Mouse (Mus musculus): ENCODE data around the gene Adamts18. TPM values are rescaled to one million over a fixed set of nuclear protein-coding genes. Genes with fewer than 3 reads are reported as not detected.

The Adamts18 gene
- polyA plus RNA-seq, 1 experiment from 2014 or later: 2.3 TPM

DNA sequence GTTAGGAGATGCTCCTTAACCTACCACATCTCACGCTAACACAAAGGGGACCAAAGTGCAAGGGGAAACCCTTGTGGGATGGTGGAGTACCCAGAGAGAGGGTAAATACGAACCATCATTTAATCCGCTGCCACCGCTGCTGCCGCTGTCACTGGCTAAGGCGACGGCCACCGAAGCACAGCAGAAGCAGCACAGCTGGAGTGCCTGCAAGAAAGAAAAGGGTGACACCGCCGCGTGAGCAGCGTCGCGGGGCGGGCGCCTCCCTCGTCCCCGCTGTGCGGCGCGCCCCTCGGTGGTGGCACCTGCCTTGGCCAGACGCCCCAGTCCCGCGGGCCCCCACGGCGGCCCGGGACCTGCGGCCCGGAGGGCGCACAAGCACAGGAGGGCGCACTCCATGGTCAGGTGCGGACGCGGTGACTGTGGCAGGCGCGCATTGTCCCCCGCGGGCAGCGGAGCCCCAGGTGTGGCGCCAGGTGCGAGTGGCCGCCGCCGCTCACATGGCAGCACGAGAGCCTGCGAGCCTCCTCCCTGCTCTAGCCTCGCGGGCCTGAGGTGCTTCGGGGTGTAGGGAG lies 371 bp downstream of the Adamts18 start:
- ATAC-seq (ENCODE audit: low FRiP score) (peak; percentile 58; the same call in 1 of the 2 replicates), DNase-seq (ENCODE audit: low spot score) (no peak)

DNA sequence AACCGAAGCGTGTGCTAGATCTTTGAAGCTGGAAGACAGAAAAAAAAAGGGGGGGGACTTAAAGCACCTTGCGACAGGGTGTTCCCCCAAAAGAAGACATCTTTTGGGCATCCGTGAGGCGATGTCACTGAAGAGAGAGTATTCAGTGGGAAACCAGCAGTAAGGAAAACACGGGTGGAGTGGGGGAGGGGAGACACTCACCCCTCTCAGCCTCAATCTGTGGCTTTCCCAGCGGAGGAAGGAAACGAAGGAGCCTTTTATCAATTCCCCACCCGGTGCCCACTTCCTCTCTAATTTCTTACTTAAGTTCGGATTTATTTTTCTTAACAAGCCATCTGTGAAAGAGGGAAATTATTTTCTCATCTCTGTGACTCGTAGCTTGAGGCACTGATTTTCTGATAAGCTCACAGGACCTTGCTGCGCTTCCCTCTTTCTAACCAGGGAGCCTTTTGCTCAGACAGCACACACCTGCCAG lies 895 bp downstream of the Adamts18 start:
- peaks cover 16% of the 10 kb centered on the region; the same call in 1 of the 2 replicates for H3K27me3 ChIP-seq (ENCODE audit: control insufficient read depth, insufficient read depth, low read length)
- DNase-seq (ENCODE audit: low spot score) (peak; percentile 47), ATAC-seq (ENCODE audit: low FRiP score) (no peak)
- 0 out of 2 replicates have a peak, but pooled peaks cover 15% of the 10 kb centered on the region for H3K4me1 ChIP-seq (replicated peaks; ENCODE audit: control insufficient read depth, insufficient read depth, low read length)
- no peaks in the 10 kb centered on the region for H3K36me3 ChIP-seq (replicated peaks; ENCODE audit: control insufficient read depth, insufficient read depth)
- H3K27ac ChIP-seq: peak overlapping the region; percentile 81; the same call in 1 of the 2 replicates
- H3K4me3 ChIP-seq (replicated peaks; ENCODE audit: low read length): peak overlapping the region; percentile 60
- H3K9me3 ChIP-seq (ENCODE audit: control insufficient read depth, low read length): 0 out of 2 replicates have a peak, but pooled peaks cover 5% of the 10 kb centered on the region
- WGBS: 25% methylated on average over 12 of the region's 12 CpGs
- peak overlapping the region; percentile 79 for H3K9ac ChIP-seq
- H3K4me2 ChIP-seq (replicated peaks): peak overlapping the region; percentile 98

More for the DNA sequence above, 371 bp downstream of the Adamts18 start:
- peak overlapping the region; percentile 98 for H3K4me2 ChIP-seq (replicated peaks)
- peaks cover 16% of the 10 kb centered on the region; the same call in 1 of the 2 replicates for H3K27me3 ChIP-seq (ENCODE audit: control insufficient read depth, insufficient read depth, low read length)
- H3K9me3 ChIP-seq (ENCODE audit: control insufficient read depth, low read length): 0 out of 2 replicates have a peak, but pooled peaks cover 5% of the 10 kb centered on the region
- H3K9ac ChIP-seq: peak overlapping the region; percentile 79
- H3K27ac ChIP-seq: peak overlapping the region; percentile 81
- no peaks in the 10 kb centered on the region for H3K36me3 ChIP-seq (replicated peaks; ENCODE audit: control insufficient read depth, insufficient read depth)
- H3K4me3 ChIP-seq (replicated peaks; ENCODE audit: low read length): peak overlapping the region; percentile 60
- 0 out of 2 replicates have a peak, but pooled peaks cover 15% of the 10 kb centered on the region for H3K4me1 ChIP-seq (replicated peaks; ENCODE audit: control insufficient read depth, insufficient read depth, low read length)
- WGBS: under 1% methylated on average over 50 of the region's 50 CpGs

DNA sequence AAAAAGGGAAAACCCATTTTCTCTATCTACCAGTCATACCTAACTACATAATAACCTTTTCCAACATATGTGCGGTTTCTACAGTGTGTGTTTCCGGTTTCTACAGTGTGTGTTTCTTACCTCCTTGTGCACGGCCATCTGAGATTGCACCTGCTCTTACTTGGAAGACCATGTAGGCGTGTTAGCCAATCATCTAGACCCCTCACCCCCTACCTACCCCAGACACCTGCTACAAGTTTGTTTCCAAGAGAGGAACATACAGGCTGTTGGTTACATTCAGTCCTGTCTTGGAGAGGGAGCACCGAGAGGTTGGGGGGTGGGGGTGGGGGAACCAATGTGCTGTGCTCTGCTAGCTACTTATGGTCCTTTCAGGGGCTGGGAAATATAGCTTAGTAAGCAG lies 1.9 kb downstream of the Adamts18 start:
- no peak for ATAC-seq (ENCODE audit: low FRiP score)
- H3K9me3 ChIP-seq (ENCODE audit: control insufficient read depth, low read length): 0 out of 2 replicates have a peak, but pooled peaks cover 4% of the 10 kb centered on the region
- H3K4me2 ChIP-seq (replicated peaks): no peak overlapping the region
- no peak overlapping the region for H3K27ac ChIP-seq
- no peaks in the 10 kb centered on the region for H3K36me3 ChIP-seq (replicated peaks; ENCODE audit: control insufficient read depth, insufficient read depth)
- peaks cover 16% of the 10 kb centered on the region; the same call in 1 of the 2 replicates for H3K27me3 ChIP-seq (ENCODE audit: control insufficient read depth, insufficient read depth, low read length)
- no peak overlapping the region for H3K9ac ChIP-seq
- H3K4me3 ChIP-seq (replicated peaks; ENCODE audit: low read length): no peak overlapping the region
- 0 out of 2 replicates have a peak, but pooled peaks cover 15% of the 10 kb centered on the region for H3K4me1 ChIP-seq (replicated peaks; ENCODE audit: control insufficient read depth, insufficient read depth, low read length)
- no peak for DNase-seq (ENCODE audit: low spot score)
- 90% methylated on average over 5 of the region's 5 CpGs for WGBS

DNA sequence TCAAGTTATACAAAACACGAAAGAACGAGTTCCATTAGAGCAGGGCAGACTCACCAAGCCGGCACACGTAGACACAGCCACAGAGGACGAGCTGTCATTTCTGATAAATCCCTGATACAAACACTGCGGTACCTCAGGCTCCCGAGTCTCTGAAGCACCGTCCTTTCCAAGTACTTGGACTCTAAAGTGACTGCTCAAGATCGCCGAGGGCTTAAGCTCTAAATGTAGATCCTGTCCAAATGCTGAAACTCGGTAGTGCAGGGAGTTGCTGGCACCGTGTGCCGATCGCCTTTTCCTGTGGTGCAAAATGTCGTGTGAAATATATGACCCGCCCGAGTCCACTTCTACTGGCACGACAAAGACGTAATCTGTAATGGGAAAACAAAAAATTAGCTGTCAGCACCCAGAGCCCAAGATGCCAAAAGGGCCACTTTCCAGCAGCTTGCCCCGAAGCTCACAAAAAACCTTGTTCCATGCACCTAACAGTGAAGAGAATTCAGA lies 3.7 kb downstream of the Adamts18 start:
- no peak overlapping the region for H3K9ac ChIP-seq
- H3K4me3 ChIP-seq (replicated peaks; ENCODE audit: low read length): no peak overlapping the region
- ATAC-seq (ENCODE audit: low FRiP score) (no peak), DNase-seq (ENCODE audit: low spot score) (peak; percentile 45)
- no peak overlapping the region for H3K27ac ChIP-seq
- 45% methylated on average over 20 of the region's 20 CpGs for WGBS
- no peaks in the 10 kb centered on the region for H3K9me3 ChIP-seq (ENCODE audit: control insufficient read depth, low read length)
- 0 out of 2 replicates have a peak, but pooled peaks cover 15% of the 10 kb centered on the region for H3K4me1 ChIP-seq (replicated peaks; ENCODE audit: control insufficient read depth, insufficient read depth, low read length)
- peak overlapping the region; percentile 28 for H3K4me2 ChIP-seq (replicated peaks)
- H3K27me3 ChIP-seq (ENCODE audit: control insufficient read depth, insufficient read depth, low read length): peaks cover 9% of the 10 kb centered on the region; the same call in 1 of the 2 replicates
- H3K36me3 ChIP-seq (replicated peaks; ENCODE audit: control insufficient read depth, insufficient read depth): no peaks in the 10 kb centered on the region

DNA sequence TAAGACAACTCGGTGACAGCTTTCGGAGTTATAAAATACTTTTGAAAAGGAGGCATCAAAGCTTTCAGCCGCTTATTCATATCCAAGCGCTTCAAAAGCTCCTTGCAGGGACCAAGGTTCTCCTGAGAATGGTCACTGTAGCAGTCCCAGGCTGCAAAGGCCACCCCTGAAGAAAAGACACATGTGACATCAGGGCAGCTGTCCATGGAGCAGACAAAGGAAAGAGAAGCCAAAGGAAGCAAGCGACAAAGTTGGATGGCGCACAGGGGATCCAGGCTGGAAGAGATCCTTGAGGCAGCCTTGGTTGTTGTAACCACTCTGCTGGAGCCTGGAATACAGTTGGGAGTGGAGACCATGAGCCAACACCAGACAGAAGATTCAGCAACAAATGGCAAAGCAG lies 10.3 kb downstream of the Adamts18 start:
- DNase-seq (ENCODE audit: low spot score) (no peak), ATAC-seq (ENCODE audit: low FRiP score) (no peak)
- H3K36me3 ChIP-seq (replicated peaks; ENCODE audit: control insufficient read depth, insufficient read depth): no peaks in the 10 kb centered on the region
- H3K4me1 ChIP-seq (replicated peaks; ENCODE audit: control insufficient read depth, insufficient read depth, low read length): no peaks in the 10 kb centered on the region
- H3K9me3 ChIP-seq (ENCODE audit: control insufficient read depth, low read length): no peaks in the 10 kb centered on the region
- H3K9ac ChIP-seq: no peak overlapping the region
- WGBS: 40% methylated on average over 6 of the region's 6 CpGs
- H3K27ac ChIP-seq: no peak overlapping the region
- H3K27me3 ChIP-seq (ENCODE audit: control insufficient read depth, insufficient read depth, low read length): no peaks in the 10 kb centered on the region
- no peak overlapping the region for H3K4me2 ChIP-seq (replicated peaks)
- H3K4me3 ChIP-seq (replicated peaks; ENCODE audit: low read length): no peak overlapping the region

DNA sequence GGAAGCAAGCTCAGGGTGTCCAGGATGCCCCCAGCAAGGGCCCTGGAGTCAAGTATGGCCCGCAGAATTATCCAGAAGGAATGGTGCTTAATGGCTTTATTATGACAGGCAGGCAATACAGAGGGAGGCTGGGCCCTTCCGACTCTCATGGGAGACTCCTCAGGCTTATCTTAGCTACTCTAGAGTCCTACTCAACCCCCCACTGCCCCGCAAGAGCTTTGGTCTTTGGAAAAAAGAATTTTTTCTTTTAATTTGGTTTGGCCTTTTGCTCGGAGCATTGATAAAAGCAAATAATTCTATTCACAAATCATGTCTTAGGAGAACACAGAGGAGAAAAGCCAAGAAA lies 11.0 kb downstream of the Adamts18 start:
- Histone ChIP-seq H3K9me3 (ENCODE audit: control insufficient read depth, low read length) (no peaks in the 10 kb centered on the region), H3K36me3 (replicated peaks; ENCODE audit: control insufficient read depth, insufficient read depth) (no peaks in the 10 kb centered on the region), H3K27ac (no peak overlapping the region), H3K4me3 (replicated peaks; ENCODE audit: low read length) (no peak overlapping the region), H3K4me2 (replicated peaks) (no peak overlapping the region), H3K27me3 (ENCODE audit: control insufficient read depth, insufficient read depth, low read length) (no peaks in the 10 kb centered on the region), H3K4me1 (replicated peaks; ENCODE audit: control insufficient read depth, insufficient read depth, low read length) (no peaks in the 10 kb centered on the region), H3K9ac (no peak overlapping the region)
- DNase-seq (ENCODE audit: low spot score): no peak
- WGBS: 48% methylated on average over 4 of the region's 4 CpGs
- no peak for ATAC-seq (ENCODE audit: low FRiP score)

DNA sequence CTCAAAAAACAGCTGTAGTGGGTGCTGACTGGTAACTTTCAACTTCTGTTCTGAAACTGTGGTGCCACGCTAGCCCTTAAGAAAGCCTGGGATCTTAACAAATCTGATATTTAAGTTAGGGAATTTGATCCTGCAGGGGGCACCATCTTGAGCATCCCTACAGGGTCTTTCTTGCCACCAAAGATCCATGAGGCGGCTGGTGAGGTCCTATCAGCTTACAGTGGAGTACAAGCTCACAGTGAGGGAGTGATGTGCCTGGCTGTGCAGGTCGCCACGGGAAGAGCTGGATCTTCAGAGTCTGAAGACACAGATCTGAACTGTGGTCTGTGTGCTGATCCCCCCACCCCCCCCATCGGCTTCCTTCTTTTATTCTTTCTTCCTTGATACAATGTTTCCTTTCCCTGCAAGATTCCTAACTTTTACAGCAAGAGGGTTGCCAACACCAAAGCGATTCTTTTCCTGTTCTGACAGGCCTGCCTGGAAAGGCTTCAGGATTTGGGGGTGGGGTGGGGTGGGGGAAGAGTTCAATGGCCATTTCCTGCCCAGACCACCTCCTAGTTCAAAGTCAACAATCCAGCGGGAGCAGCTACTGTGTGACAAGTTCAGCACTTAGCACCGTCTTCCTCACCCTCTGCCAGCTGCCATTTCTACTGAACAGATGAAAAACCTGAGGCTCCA lies 11.5 kb downstream of the Adamts18 start:
- Histone ChIP-seq H3K9me3 (ENCODE audit: control insufficient read depth, low read length) (no peaks in the 10 kb centered on the region), H3K4me2 (replicated peaks) (no peak overlapping the region), H3K9ac (no peak overlapping the region), H3K27me3 (ENCODE audit: control insufficient read depth, insufficient read depth, low read length) (no peaks in the 10 kb centered on the region), H3K36me3 (replicated peaks; ENCODE audit: control insufficient read depth, insufficient read depth) (no peaks in the 10 kb centered on the region), H3K4me3 (replicated peaks; ENCODE audit: low read length) (no peak overlapping the region), H3K4me1 (replicated peaks; ENCODE audit: control insufficient read depth, insufficient read depth, low read length) (no peaks in the 10 kb centered on the region), H3K27ac (no peak overlapping the region)
- ATAC-seq (ENCODE audit: low FRiP score) (no peak), DNase-seq (ENCODE audit: low spot score) (no peak)
- WGBS: 74% methylated on average over 8 of the region's 8 CpGs

DNA sequence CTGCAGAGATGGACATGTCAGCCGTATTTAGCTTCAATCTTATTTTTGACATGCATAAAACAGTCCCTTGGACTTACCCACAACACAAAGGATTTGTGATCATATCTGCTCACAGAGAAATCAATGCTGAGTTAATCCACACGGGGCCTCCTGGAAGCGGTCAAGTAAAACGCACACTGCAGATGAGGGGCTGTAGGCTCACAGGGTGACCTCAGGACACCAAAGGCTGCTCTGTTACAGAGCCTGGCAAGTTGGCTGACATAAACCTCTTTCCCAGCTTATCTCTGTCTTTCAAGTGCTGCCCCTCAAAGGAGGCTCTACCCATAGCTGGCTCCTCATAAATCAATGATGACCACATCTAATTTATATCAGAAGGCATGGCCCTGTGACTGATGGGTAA lies 14.9 kb downstream of the Adamts18 start:
- Histone ChIP-seq H3K4me2 (replicated peaks) (no peak overlapping the region), H3K27ac (no peak overlapping the region), H3K36me3 (replicated peaks; ENCODE audit: control insufficient read depth, insufficient read depth) (no peaks in the 10 kb centered on the region), H3K9me3 (ENCODE audit: control insufficient read depth, low read length) (no peaks in the 10 kb centered on the region), H3K4me3 (replicated peaks; ENCODE audit: low read length) (no peak overlapping the region), H3K4me1 (replicated peaks; ENCODE audit: control insufficient read depth, insufficient read depth, low read length) (no peaks in the 10 kb centered on the region), H3K27me3 (ENCODE audit: control insufficient read depth, insufficient read depth, low read length) (no peaks in the 10 kb centered on the region), H3K9ac (no peak overlapping the region)
- no peak for ATAC-seq (ENCODE audit: low FRiP score)
- no peak for DNase-seq (ENCODE audit: low spot score)
- 60% methylated on average over 4 of the region's 4 CpGs for WGBS

DNA sequence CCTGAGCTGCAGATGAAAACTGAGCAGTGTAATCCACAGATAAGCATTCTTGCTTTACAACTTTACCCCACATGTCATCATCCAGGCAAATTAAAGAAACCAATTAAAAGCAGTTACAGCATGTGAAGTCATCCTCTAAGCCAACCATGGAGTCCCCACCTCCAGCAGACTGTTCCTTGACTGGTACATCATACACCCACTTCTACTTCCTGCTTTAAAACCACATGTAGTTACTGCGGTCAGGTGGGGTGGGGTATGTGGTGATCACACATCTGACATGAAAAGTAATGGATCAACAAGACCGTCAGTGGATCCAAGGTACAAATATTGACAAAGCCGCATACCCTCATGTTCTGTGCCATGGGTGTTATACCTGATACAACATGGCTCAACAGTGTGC lies 21.3 kb downstream of the Adamts18 start:
- Histone ChIP-seq H3K27ac (no peak overlapping the region), H3K4me3 (replicated peaks; ENCODE audit: low read length) (no peak overlapping the region), H3K36me3 (replicated peaks; ENCODE audit: control insufficient read depth, insufficient read depth) (no peaks in the 10 kb centered on the region), H3K4me2 (replicated peaks) (no peak overlapping the region), H3K27me3 (ENCODE audit: control insufficient read depth, insufficient read depth, low read length) (no peaks in the 10 kb centered on the region), H3K9ac (no peak overlapping the region), H3K9me3 (ENCODE audit: control insufficient read depth, low read length) (no peaks in the 10 kb centered on the region), H3K4me1 (replicated peaks; ENCODE audit: control insufficient read depth, insufficient read depth, low read length) (no peaks in the 10 kb centered on the region)
- ATAC-seq (ENCODE audit: low FRiP score) (no peak), DNase-seq (ENCODE audit: low spot score) (no peak)
- WGBS: 98% methylated on average over 3 of the region's 3 CpGs
